Mouse (Mus musculus): ENCODE data around the gene Gm20708.

Gene Gm20708

GRCm38 (mm10) chr11:117865988-117866387, 56.5 kb downstream of the Gm20708 start:
- DNase-seq (ENCODE audit: low spot score): no peak

GRCm38 (mm10) chr11:117870688-117871365, 61.4 kb downstream of the Gm20708 start:
- DNase-seq (ENCODE audit: low spot score): peak; percentile 69

GRCm38 (mm10) chr11:117871376-117871775, 61.9 kb downstream of the Gm20708 start:
- no peak for DNase-seq (ENCODE audit: low spot score)

GRCm38 (mm10) chr11:117871911-117872584, 62.6 kb downstream of the Gm20708 start:
- no peak for DNase-seq (ENCODE audit: low spot score)

- DNase-seq (ENCODE audit: low spot score): no peak
Measured at GRCm38 (mm10) chr11:117872861-117873608, 63.6 kb downstream of the Gm20708 start, which contains the start of gene Tha1. Tha1 (minus strand) TSS chr11:117873481.

- no peak for DNase-seq (ENCODE audit: low spot score)
Measured at GRCm38 (mm10) chr11:117874419-117874818, 65.0 kb downstream of the Gm20708 start.

GRCm38 (mm10) chr11:117875681-117876080, 66.2 kb downstream of the Gm20708 start:
- DNase-seq (ENCODE audit: low spot score): no peak

GRCm38 (mm10) chr11:117877917-117878745, 68.7 kb downstream of the Gm20708 start:
- DNase-seq (ENCODE audit: low spot score): no peak

GRCm38 (mm10) chr11:117878892-117879291, 69.4 kb downstream of the Gm20708 start:
- DNase-seq (ENCODE audit: low spot score): no peak

- DNase-seq (ENCODE audit: low spot score): no peak
Measured at GRCm38 (mm10) chr11:117879676-117880075, 70.2 kb downstream of the Gm20708 start.

- no peak for DNase-seq (ENCODE audit: low spot score)
Measured at GRCm38 (mm10) chr11:117880336-117880976, 71.0 kb downstream of the Gm20708 start.

- no peak for DNase-seq (ENCODE audit: low spot score)
Measured at GRCm38 (mm10) chr11:117880977-117881358, 71.5 kb downstream of the Gm20708 start.

GRCm38 (mm10) chr11:117881787-117882186, 72.3 kb downstream of the Gm20708 start:
- DNase-seq (ENCODE audit: low spot score): no peak

GRCm38 (mm10) chr11:117882208-117882607, 72.7 kb downstream of the Gm20708 start:
- no peak for DNase-seq (ENCODE audit: low spot score)

- no peak for DNase-seq (ENCODE audit: low spot score)
Measured at GRCm38 (mm10) chr11:117886000-117886399, 76.5 kb downstream of the Gm20708 start.

- DNase-seq (ENCODE audit: low spot score): no peak
Measured at GRCm38 (mm10) chr11:117888168-117888852, 78.8 kb downstream of the Gm20708 start.

- DNase-seq (ENCODE audit: low spot score): no peak
Measured at GRCm38 (mm10) chr11:117888853-117889822, 79.7 kb downstream of the Gm20708 start.

All from ovary, postnatal 14 days (tissue).